Mouse (Mus musculus) left cerebral cortex, adult 2 months (tissue): ENCODE measurements around the gene Hvcn1. TPM values are rescaled to one million over a fixed set of nuclear protein-coding genes. Genes with fewer than 3 reads are reported as not detected.
"Not testable (repeated sequence)": the region's sequence is repeated elsewhere in the genome, so short reads cannot be mapped to it uniquely, and the experiment has no call there.

Experiments
- DNase-seq, 2 experiments: peaks; one replicate each; pipeline ENCODE4 v3.0.0; 2021 to 2022; ENCODE audit warnings: low spot score in 2 of 2, mixed read lengths in 1 of 2; ENCODE audit errors: extremely low spot score in 1 of 2
- H3K27ac ChIP-seq: fragments of 200-600 bp; 2 replicates; pipeline ENCODE4 v1.8.1; 2022
- H3K4me3 ChIP-seq: fragments of 200-600 bp; 2 replicates; pipeline ENCODE4 v1.8.1; 2022
- CTCF ChIP-seq: fragments of 200-600 bp; IDR thresholded peaks from 2 replicates; pipeline ENCODE4 v1.8.1; 2022; ENCODE audit warnings: antibody characterized with exemption, mild to moderate bottlenecking, moderate library complexity
- intact Hi-C: fragments of 180-260 bp; cut with DNase I; formaldehyde crosslinking; loops from one replicate; pipeline ENCODE4 v1.15.1; 2025
- total RNA-seq, 2 experiments: library from RNA; stranded (reverse); gene quantifications; 2 replicates each; pipeline ENCODE4 v1.2.3; 2021

The Hvcn1 gene
- total RNA-seq, 2 experiments from 2014 or later = 2.1 to 2.2 TPM

- Histone ChIP-seq H3K4me3 (no peak overlapping the region), H3K27ac (no peak overlapping the region)
- intact Hi-C loops = no loop called here
- no peak for TF ChIP-seq CTCF
- peak in 1 of 2 experiments; percentile 26 for DNase-seq
Observed at GRCm38 (mm10) chr5:122209591-122210368, 3.2 kb downstream of the Hvcn1 start.

DNA sequence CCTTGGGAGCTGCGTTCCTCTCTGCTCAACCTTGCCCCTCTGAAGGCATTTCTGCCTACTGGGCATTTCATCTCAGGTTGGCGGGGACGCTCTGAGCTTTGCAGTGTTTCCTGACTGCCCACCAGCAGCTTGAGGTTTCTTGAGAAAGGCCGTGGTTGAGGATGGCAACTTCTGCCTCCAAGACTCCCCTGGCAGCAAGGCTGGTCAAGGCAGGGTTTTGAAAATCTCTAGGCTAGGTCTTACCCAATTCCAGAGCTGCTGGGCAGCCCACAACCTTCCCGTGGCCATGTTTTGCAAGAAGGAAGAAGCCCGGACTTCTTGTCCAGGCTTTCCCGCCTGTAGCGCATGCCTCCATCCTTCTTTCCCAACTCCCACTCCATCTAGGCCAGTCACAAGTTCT, 4.3 kb downstream of the Hvcn1 start:
- no peak overlapping the region for H3K27ac ChIP-seq

GRCm38 (mm10) chr5:122212125-122212524, 5.5 kb downstream of the Hvcn1 start:
- H3K4me3 ChIP-seq = no peak overlapping the region
- TF ChIP-seq CTCF = no peak
- H3K27ac ChIP-seq = no peak overlapping the region
- intact Hi-C loops = no loop called here
- no peak for DNase-seq

More for the DNA sequence above, 4.3 kb downstream of the Hvcn1 start:
- no peak overlapping the region for H3K4me3 ChIP-seq
- no peak for TF ChIP-seq CTCF
- intact Hi-C loops = no loop called here
- DNase-seq = no peak

GRCm38 (mm10) chr5:122212820-122213219, 6.2 kb downstream of the Hvcn1 start:
- DNase-seq, H3K4me3 ChIP-seq, H3K27ac ChIP-seq, intact Hi-C loops: not testable (repeated sequence)

GRCm38 (mm10) chr5:122213861-122214260, 7.3 kb downstream of the Hvcn1 start:
- H3K4me3 ChIP-seq = no peak overlapping the region
- no peak for DNase-seq
- no peak overlapping the region for H3K27ac ChIP-seq
- TF ChIP-seq CTCF = no peak
- intact Hi-C loops = no loop called here

DNA sequence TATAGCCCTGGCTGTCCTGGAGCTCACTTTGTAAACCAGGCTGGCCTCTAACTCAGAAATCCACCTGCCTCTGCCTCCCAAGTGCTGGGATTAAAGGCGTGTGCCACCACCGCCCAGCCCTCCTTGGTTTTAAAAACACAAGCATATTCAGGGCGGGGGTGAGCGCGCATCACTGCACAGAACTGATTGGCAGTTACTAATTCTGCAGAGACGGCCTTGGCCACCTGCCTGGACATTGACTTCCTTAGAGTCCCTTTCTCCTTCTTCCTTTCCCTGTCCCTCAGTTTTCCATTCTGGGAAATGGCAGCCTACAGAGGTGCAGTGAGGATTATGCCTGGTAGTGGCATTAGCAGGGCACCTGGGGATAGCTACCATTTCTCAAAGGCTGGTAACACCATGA, 11.0 kb downstream of the Hvcn1 start:
- intact Hi-C loops = no loop called here
- TF ChIP-seq CTCF = no peak
- no peak overlapping the region for H3K4me3 ChIP-seq
- DNase-seq = no peak
- no peak overlapping the region for H3K27ac ChIP-seq

DNA sequence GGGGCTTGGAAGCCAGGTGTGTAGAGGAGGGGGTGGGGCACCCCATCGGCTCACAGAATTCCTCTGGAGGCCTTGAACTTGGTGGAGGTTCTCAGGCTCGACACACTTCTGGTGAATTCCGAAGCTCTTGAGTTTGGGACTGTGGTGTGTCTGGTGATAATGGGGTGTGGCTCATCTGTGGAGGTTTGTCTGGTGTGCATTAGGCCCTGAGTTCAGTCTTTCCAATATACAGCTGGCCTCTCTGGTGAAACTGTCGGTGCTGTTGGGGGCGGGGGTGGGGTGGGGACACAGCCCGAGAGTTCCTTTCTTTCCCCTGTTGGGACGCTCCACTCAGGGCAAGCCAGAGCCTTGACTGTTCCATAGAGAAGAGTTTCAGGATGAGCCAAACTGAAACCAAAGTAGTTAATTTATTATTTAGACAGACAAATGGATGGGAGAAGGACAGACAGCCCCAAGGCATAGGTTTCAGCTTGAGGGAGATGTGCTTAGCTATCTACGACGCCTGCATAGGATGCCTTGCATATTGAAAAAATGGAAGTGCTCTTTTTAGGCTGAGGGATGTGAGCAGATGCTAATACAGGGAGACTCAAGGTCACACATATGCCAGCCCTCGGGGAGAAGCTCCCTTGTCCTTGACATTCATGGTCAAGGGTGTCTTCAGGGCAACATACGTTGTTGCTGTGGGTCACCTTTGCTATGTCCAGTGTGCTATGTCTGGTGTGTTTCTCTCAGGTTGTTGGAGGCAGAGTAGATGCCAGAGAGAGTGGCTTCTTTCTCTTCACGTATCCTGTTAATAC, 11.7 kb downstream of the Hvcn1 start:
- DNase-seq = no peak
- no peak for TF ChIP-seq CTCF
- no peak overlapping the region for H3K27ac ChIP-seq
- H3K4me3 ChIP-seq = no peak overlapping the region
- intact Hi-C loops = no loop called here

GRCm38 (mm10) chr5:122218928-122219327, 12.3 kb downstream of the Hvcn1 start:
- Histone ChIP-seq H3K27ac (no peak overlapping the region), H3K4me3 (no peak overlapping the region)
- DNase-seq = no peak
- intact Hi-C loops = no loop called here
- no peak for TF ChIP-seq CTCF

DNA sequence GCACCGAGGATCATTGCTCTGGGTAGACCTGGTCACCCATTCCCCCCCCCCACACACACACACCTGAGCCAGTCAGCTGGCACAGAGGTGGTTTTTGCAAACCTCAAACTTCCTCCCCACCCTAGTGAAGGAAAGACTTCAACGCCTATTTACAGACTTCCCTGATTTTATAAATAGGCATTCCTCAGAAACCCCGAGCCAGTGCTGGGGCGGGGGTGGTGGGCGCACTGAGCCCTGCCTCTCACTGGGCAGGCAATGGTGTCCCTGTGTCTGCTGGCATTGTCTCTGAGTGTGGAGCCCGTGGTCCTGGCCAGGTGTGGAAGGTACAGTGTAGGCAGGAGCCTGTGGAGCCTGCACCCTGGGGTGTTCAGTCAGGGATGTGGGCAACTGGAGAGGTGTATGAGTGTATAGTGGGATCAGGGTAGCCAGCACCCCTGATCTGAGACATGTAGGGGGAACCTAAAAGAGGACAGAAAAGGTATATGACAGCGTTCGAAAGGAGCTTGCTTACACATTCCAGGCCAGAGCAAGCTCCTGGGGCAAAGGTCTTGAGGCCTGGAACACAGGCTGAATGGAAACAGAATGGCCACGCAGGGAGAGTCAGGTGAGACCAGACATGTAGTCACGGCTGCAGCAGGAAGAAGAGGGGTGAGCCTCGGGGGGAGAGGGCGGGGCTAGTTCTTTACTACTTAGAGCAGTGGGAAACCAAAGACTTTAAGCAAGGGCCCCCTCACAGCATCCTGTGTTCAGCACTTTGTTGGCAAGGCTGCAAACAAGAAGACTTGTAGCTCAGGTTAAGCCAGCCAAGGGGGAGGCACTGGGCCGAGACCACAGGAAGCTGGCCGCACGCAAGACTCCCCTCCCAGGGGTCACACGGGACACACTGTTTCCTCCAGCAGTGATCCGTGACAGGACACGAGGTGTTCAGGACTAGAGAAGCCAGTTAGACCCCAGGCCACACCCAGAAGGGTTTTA, 13.3 kb downstream of the Hvcn1 start:
- intact Hi-C loops = no loop called here
- H3K27ac ChIP-seq = no peak overlapping the region
- H3K4me3 ChIP-seq = no peak overlapping the region
- no peak for DNase-seq
- TF ChIP-seq CTCF = no peak

GRCm38 (mm10) chr5:122221085-122221484, 14.5 kb downstream of the Hvcn1 start:
- DNase-seq = no peak
- no peak overlapping the region for H3K4me3 ChIP-seq
- no peak for TF ChIP-seq CTCF
- no peak overlapping the region for H3K27ac ChIP-seq
- intact Hi-C loops = no loop called here

DNA sequence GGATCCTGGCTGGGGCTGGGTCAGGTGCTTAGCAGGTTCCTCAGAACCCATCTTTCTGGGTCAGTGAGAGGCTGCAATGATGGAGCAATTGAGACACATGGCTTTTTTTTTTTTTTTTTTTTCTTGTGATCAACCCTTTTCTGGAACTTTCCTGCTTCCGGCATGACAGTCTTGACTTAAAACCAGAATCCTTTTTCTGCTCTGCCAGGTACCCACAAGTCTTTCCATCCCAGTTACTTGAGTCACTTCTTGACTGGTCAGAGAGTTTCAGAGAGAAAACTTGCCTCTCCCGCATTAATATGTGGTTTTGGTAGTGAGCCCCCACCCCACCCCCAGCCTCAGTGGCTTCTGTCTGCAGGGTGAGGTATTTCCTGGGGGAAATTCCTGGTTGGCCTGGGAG, 17.7 kb downstream of the Hvcn1 start:
- H3K4me3 ChIP-seq = no peak overlapping the region
- intact Hi-C loops = no loop called here
- DNase-seq = no peak
- H3K27ac ChIP-seq = no peak overlapping the region
- no peak for TF ChIP-seq CTCF
